Mouse (Mus musculus) erythroid progenitor cell, adult 5-6 weeks (primary cell): ENCODE results near the gene Ubtfl1. TPM values are rescaled to one million over a fixed set of nuclear protein-coding genes. Genes with fewer than 3 reads are reported as not detected.
"Not testable (repeated sequence)": the region's sequence is repeated elsewhere in the genome, so short reads cannot be mapped to it uniquely, and the experiment has no call there.

Source experiments
- ATAC-seq: replicated peaks from 2 replicates; pipeline ENCODE4 v1.8.0; 2016; ENCODE audit warnings: moderate number of reproducible peaks, mild to moderate bottlenecking, moderate TSS enrichment, inconsistent platforms; ENCODE audit not compliant: poor library complexity, low FRiP score, severe bottlenecking
- total RNA-seq, 2 experiments: library from RNA; stranded (forward) in 1 of 2; stranded (reverse) in 1 of 2; fragments of 150-400 nt in 1 of 2; fragments of 186-747, 209-891 nt in 1 of 2; gene quantifications; 2 replicates each; pipeline versions ENCODE4 v1.2.3 to v1.2.4; 2015 to 2017; ENCODE audit warnings: low replicate concordance in 2 of 2

Ubtfl1 gene
- total RNA-seq (2015; ENCODE audit: low replicate concordance) (not detected in 2 replicates), total RNA-seq (2017; ENCODE audit: low replicate concordance) (not detected in 2 replicates)

- no peak for ATAC-seq
These were observed at the start of gene Ubtfl1 for GRCm38 (mm10) chr9:18404118-18404517. TSS of gene Ubtfl1 (plus strand) at chr9:18404418.

DNA sequence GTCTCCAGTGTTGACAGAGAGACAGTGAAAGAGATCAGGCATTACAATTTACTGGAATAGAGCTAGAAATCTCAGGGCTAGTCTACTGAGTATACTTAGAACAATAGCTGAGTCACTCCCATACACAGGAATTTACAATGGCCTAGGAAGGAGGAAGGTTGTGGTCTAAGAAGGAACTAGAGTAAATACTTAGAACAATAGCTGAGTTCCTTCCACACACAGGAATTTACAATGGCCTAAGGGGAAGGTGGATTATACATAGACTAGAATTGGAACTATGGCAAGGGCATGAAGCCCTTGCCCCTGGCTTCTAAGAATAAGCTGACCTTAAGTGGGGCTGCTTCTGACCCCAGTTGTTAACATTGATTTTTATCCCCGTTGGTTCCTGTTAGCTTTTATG lies 31.2 kb upstream of the Ubtfl1 start:
- not testable (repeated sequence) for ATAC-seq

- no peak for ATAC-seq
These were observed 18.4 kb upstream of the Ubtfl1 start for GRCm38 (mm10) chr9:18385782-18386181.

GRCm38 (mm10) chr9:18399629-18400028 lies 4.6 kb upstream of the Ubtfl1 start:
- ATAC-seq, result no peak

DNA sequence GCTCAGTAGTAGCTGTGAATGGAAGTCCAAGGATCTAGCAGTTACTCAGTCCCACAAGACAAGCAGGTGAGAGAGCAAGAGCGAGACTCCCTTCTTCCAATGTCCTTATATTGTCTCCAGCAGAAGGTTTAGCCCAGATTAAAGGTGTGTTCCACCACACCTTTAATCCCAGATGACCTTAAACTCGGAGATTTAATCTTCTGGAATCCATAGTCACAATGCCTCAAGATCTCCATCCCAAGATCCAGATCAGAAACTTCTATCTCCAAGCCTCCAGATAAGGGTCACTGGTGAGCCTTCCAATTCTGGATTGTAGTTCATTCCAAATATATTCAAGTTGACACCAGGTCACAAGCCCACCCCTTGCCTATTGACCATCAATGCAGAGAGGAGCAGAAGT lies 1.3 kb upstream of the Ubtfl1 start, which contains the start of gene Naalad2:
Naalad2 (minus strand) TSS at position 101 of the 400 bp plus-strand sequence.
- ATAC-seq, result not testable (repeated sequence)

GRCm38 (mm10) chr9:18412371-18412770 lies 8.2 kb downstream of the Ubtfl1 start:
- ATAC-seq, result not testable (repeated sequence)

GRCm38 (mm10) chr9:18430354-18430753 lies 26.1 kb downstream of the Ubtfl1 start, which contains the start of gene Mbd3l2:
TSS of gene Mbd3l2 (plus strand) at chr9:18430654.
- no peak for ATAC-seq

DNA sequence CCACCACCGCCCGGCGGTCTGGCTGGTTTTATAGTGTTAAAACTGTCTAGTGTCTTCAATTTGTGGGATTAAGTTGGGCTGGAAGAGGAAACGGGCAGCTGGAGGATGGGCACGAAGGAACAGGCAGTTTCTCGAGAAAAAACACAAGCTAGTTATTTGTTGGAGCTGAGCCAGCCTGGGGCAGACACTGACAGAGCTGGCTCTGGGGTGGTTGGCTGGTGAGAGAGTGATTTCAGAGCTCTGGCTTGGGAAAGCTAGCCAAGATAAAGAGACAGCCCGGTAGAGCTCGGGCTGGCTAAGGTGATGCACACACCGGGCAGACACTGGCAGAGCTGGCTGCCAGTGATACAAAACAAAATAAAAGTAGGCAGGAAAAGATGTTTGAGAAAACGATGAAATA lies 27.5 kb downstream of the Ubtfl1 start:
- no peak for ATAC-seq

DNA sequence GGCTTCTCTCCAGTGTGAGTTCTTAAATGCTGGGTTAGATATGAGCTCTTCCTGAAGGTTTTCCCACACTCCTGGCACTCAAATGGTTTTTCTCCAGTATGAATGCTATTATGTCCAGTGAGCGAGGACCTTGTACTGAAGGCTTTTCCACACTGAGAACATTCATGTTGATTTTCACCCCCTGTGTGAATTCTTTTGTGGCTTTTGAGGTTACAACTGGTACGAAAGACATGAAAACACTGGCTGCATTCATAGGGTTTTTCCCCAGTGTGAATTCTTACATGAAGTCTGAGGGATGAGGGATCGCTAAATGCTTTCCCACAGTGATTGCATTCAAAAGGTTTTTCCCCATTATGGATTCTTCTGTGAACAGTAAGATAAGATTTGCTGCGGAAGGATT lies 52.3 kb downstream of the Ubtfl1 start:
- ATAC-seq, result no peak

Other genes with a start within 250 kb of the Ubtfl1 start
- 30.6 and 35.3 TPM in 2 replicates for gene Chordc1, start 112.3 kb upstream of the Ubtfl1 start, total RNA-seq (2015; ENCODE audit: low replicate concordance)
- gene Chordc1, start 112.3 kb upstream of the Ubtfl1 start, total RNA-seq (2017; ENCODE audit: low replicate concordance), result 29.9 and 46.9 TPM in 2 replicates
- gene Naalad2, start 1.4 kb upstream of the Ubtfl1 start, total RNA-seq (2015; ENCODE audit: low replicate concordance), result not detected in 2 replicates
- gene Naalad2, start 1.4 kb upstream of the Ubtfl1 start, total RNA-seq (2017; ENCODE audit: low replicate concordance), result not detected in 2 replicates
- gene Mbd3l2, start 26.2 kb downstream of the Ubtfl1 start, total RNA-seq (2015; ENCODE audit: low replicate concordance), result not detected in 2 replicates
- not detected in 2 replicates for gene Mbd3l2, start 26.2 kb downstream of the Ubtfl1 start, total RNA-seq (2017; ENCODE audit: low replicate concordance)
- not detected in 2 replicates for gene Zfp558, start 73.8 kb downstream of the Ubtfl1 start, total RNA-seq (2015; ENCODE audit: low replicate concordance)
- gene Zfp558, start 73.8 kb downstream of the Ubtfl1 start, total RNA-seq (2017; ENCODE audit: low replicate concordance), result not detected in 2 replicates
- gene Mbd3l1, start 73.9 kb downstream of the Ubtfl1 start, total RNA-seq (2015; ENCODE audit: low replicate concordance), result not detected in 2 replicates
- gene Mbd3l1, start 73.9 kb downstream of the Ubtfl1 start, total RNA-seq (2017; ENCODE audit: low replicate concordance), result not detected in 2 replicates